Mouse (Mus musculus) heart, postnatal 14 days (tissue): ENCODE measurements around the gene Zfp1. TPM values are rescaled to one million over a fixed set of nuclear protein-coding genes. Genes with fewer than 3 reads are reported as not detected.

Experiments used
- DNase-seq, 2 experiments: peaks; one replicate each; pipeline ENCODE4 v3.0.0; 2021 to 2022
- intact Hi-C: fragments of 180-260 bp; cut with DNase I; formaldehyde crosslinking; loops from one replicate; pipeline ENCODE4 v1.15.1; 2025
- total RNA-seq, 2 experiments: library from RNA; stranded (reverse); gene quantifications; 2 replicates each; pipeline ENCODE4 v1.2.3; 2021

The Zfp1 gene
- total RNA-seq, 2 experiments from 2014 or later = 6.9 to 8.2 TPM

GRCm38 (mm10) chr8:111657312-111657854 lies 14.2 kb downstream of the Zfp1 start:
- intact Hi-C loops = no loop called here

GRCm38 (mm10) chr8:111658819-111659423 lies 15.7 kb downstream of the Zfp1 start:
- intact Hi-C loops = no loop called here
- DNase-seq = peak in 1 of 2 experiments; percentile 27

More at GRCm38 (mm10) chr8:111657312-111657854, 14.2 kb downstream of the Zfp1 start:
- DNase-seq = no peak

GRCm38 (mm10) chr8:111662473-111662872 lies 19.3 kb downstream of the Zfp1 start:
- DNase-seq = peak; percentile 82 to 88
- intact Hi-C loops = loop anchor here (2.0 kb wide), 3 partner anchors 38 to 320 kb away; no protein-coding TSS in a partner anchor

GRCm38 (mm10) chr8:111666751-111667150 lies 23.6 kb downstream of the Zfp1 start:
- DNase-seq = no peak
- intact Hi-C loops = no loop called here

- intact Hi-C loops = loop anchor here (5.0 kb wide), 1 partner anchor 86 kb away; no protein-coding TSS in a partner anchor
- DNase-seq = no peak
Measured at GRCm38 (mm10) chr8:111676237-111676636, 33.0 kb downstream of the Zfp1 start.

- DNase-seq = peak; percentile 57 to 78
- intact Hi-C loops = loop anchor here (2.0 to 5.0 kb wide), 4 partner anchors 35 to 157 kb away; no protein-coding TSS in a partner anchor
Measured at GRCm38 (mm10) chr8:111678111-111678510, 34.9 kb downstream of the Zfp1 start.

- intact Hi-C loops = loop anchor here (2.0 to 5.0 kb wide), 4 partner anchors 34 to 156 kb away; no protein-coding TSS in a partner anchor
- DNase-seq = no peak
Measured at GRCm38 (mm10) chr8:111678848-111679247, 35.6 kb downstream of the Zfp1 start.

GRCm38 (mm10) chr8:111680423-111681028 lies 37.3 kb downstream of the Zfp1 start:
- intact Hi-C loops = no loop called here
- no peak for DNase-seq

GRCm38 (mm10) chr8:111681153-111681552 lies 38.0 kb downstream of the Zfp1 start:
- intact Hi-C loops = no loop called here
- no peak for DNase-seq

- intact Hi-C loops = no loop called here
- no peak for DNase-seq
Measured at GRCm38 (mm10) chr8:111682521-111682920, 39.3 kb downstream of the Zfp1 start.

GRCm38 (mm10) chr8:111686881-111687280 lies 43.7 kb downstream of the Zfp1 start:
- DNase-seq = no peak
- intact Hi-C loops = no loop called here

- no peak for DNase-seq
- intact Hi-C loops = no loop called here
Measured at GRCm38 (mm10) chr8:111690960-111691445, 47.8 kb downstream of the Zfp1 start, which contains the start of gene Ctrb1. TSS of gene Ctrb1 (minus strand) at chr8:111691010.

- intact Hi-C loops = no loop called here
- DNase-seq = peak; percentile 43 to 59
Measured at GRCm38 (mm10) chr8:111693261-111693741, 50.1 kb downstream of the Zfp1 start.

GRCm38 (mm10) chr8:111695441-111695840 lies 52.2 kb downstream of the Zfp1 start:
- intact Hi-C loops = no loop called here
- DNase-seq = no peak

GRCm38 (mm10) chr8:111697655-111698054 lies 54.5 kb downstream of the Zfp1 start:
- intact Hi-C loops = no loop called here
- DNase-seq = no peak

GRCm38 (mm10) chr8:111699035-111699434 lies 55.8 kb downstream of the Zfp1 start:
- no peak for DNase-seq
- intact Hi-C loops = no loop called here

- intact Hi-C loops = no loop called here
- DNase-seq = no peak
Measured at GRCm38 (mm10) chr8:111700201-111700600, 57.0 kb downstream of the Zfp1 start.

- no peak for DNase-seq
- intact Hi-C loops = no loop called here
Measured at GRCm38 (mm10) chr8:111700740-111701139, 57.5 kb downstream of the Zfp1 start.

- DNase-seq = no peak
- intact Hi-C loops = no loop called here
Measured at GRCm38 (mm10) chr8:111701380-111701779, 58.2 kb downstream of the Zfp1 start.

GRCm38 (mm10) chr8:111704585-111704984 lies 61.4 kb downstream of the Zfp1 start:
- DNase-seq = no peak
- intact Hi-C loops = no loop called here

GRCm38 (mm10) chr8:111705222-111705621 lies 62.0 kb downstream of the Zfp1 start:
- no peak for DNase-seq
- intact Hi-C loops = no loop called here
